Mouse (Mus musculus) forebrain, postnatal 0 days (tissue): ENCODE measurements around the gene Atxn2l. TPM values are rescaled to one million over a fixed set of nuclear protein-coding genes. Genes with fewer than 3 reads are reported as not detected.

Experiments
- ATAC-seq: fragments of 200-750 bp; cut with Nextera tagmentation; 2 replicates; pipeline ENCODE4 v1.8.0; 2017; ENCODE audit warnings: mild to moderate bottlenecking, moderate library complexity
- DNase-seq: peaks from one replicate; pipeline ENCODE4 v3.0.0-alpha.2; 2015
- H3K27ac ChIP-seq: fragments of 300-500 bp; sonication (generic); 2 replicates; pipeline ENCODE4 v1.5.1; 2014; ENCODE audit warnings: low read depth, mild to moderate bottlenecking, antibody characterized with exemption, low read length, moderate library complexity, mixed read lengths
- H3K27me3 ChIP-seq: fragments of 300-500 bp; sonication (generic); 2 replicates; pipeline ENCODE4 v1.6.1; 2014; ENCODE audit warnings: mild to moderate bottlenecking, low read length, mixed read lengths; ENCODE audit not compliant: insufficient read depth
- H3K36me3 ChIP-seq: fragments of 300-500 bp; sonication (generic); 2 replicates; pipeline ENCODE4 v1.6.1; 2014; ENCODE audit warnings: mild to moderate bottlenecking, moderate library complexity; ENCODE audit not compliant: insufficient read depth
- H3K4me1 ChIP-seq: fragments of 300-500 bp; sonication (generic); 2 replicates; pipeline ENCODE4 v1.6.1; 2014; ENCODE audit warnings: antibody characterized with exemption; ENCODE audit not compliant: insufficient read depth
- H3K4me2 ChIP-seq: fragments of 300-500 bp; sonication (generic); 2 replicates; pipeline ENCODE4 v1.6.1; 2014; ENCODE audit warnings: low read depth, mild to moderate bottlenecking, moderate library complexity
- H3K4me3 ChIP-seq: fragments of 300-500 bp; sonication (generic); 2 replicates; pipeline ENCODE4 v1.5.1; 2014; ENCODE audit warnings: low read depth, low read length, mixed read lengths
- H3K9ac ChIP-seq: fragments of 300-500 bp; sonication (generic); 2 replicates; pipeline ENCODE4 v1.6.1; 2014; ENCODE audit warnings: mild to moderate bottlenecking
- H3K9me3 ChIP-seq: fragments of 300-500 bp; sonication (generic); 2 replicates; pipeline ENCODE4 v1.6.1; 2016; ENCODE audit warnings: low read length
- CTCF ChIP-seq: sonication (generic); IDR thresholded peaks from 2 replicates; pipeline ENCODE4 v1.5.1; 2016; ENCODE audit warnings: antibody characterized with exemption, control low read depth, low read depth
- WGBS: fragments of 180-500 bp; shearing (Covaris S2); extraction: QIAGEN DNeasy Blood & Tissue Kit; methylation state at CpG from one replicate; pipeline ENCODE4 v1.1.7; 2014; 5-methylcytosine and 5-hydroxymethylcytosine counted together
- polyA plus RNA-seq: library from polyadenylated mRNA; unstranded; fragments of >200 nt; fragmentation: Nextera tagmentation; extraction: Ambion mirVana; gene quantifications from 2 replicates; pipeline ENCODE4 v1.2.1, GENCODE M21; 2015
- total RNA-seq: library from RNA; depleted of rRNA; stranded (reverse); fragments of >200 nt; gene quantifications from 2 replicates; pipeline ENCODE4 v1.2.3, GENCODE M21; 2014

Atxn2l gene
- total and polyA plus RNA-seq, 2 experiments from 2014 or later: 56.8 to 89.0 TPM

- WGBS: 65% methylated on average over 4 of the region's 4 CpGs
- Histone ChIP-seq H3K9ac (no peak overlapping the region), H3K27ac (no peak overlapping the region), H3K27me3 (no peaks in the 10 kb centered on the region), H3K36me3 (peaks cover 21% of the 10 kb centered on the region), H3K9me3 (no peaks in the 10 kb centered on the region), H3K4me3 (no peak overlapping the region), H3K4me2 (no peak overlapping the region), H3K4me1 (no peaks in the 10 kb centered on the region)
- TF ChIP-seq CTCF: no peak
- DNase-seq (no peak), ATAC-seq (no peak)
These were observed 39.7 kb downstream of the Atxn2l start for GRCm38 (mm10) chr7:126463547-126463946.

GRCm38 (mm10) chr7:126463004-126463403, 40.2 kb downstream of the Atxn2l start, which contains the start of gene Atp2a1:
Gene Atp2a1, minus strand, starts transcription at chr7:126463108.
- H3K4me3 ChIP-seq: no peak within 1 kb of the TSS
- H3K36me3 ChIP-seq: peaks cover 18% of the 10 kb centered on the region
- no peaks in the 10 kb centered on the region for H3K9me3 ChIP-seq
- no peak for TF ChIP-seq CTCF
- no peak within 1 kb of the TSS for H3K4me2 ChIP-seq
- no peak within 1 kb of the TSS for H3K9ac ChIP-seq
- no peak within 1 kb of the TSS for H3K27ac ChIP-seq
- no peaks in the 10 kb centered on the region for H3K27me3 ChIP-seq
- H3K4me1 ChIP-seq: no peaks in the 10 kb centered on the region
- ATAC-seq (no peak), DNase-seq (no peak)
- 52% methylated on average over 5 of the region's 5 CpGs for WGBS

GRCm38 (mm10) chr7:126461626-126462025, 41.6 kb downstream of the Atxn2l start:
- Histone ChIP-seq H3K36me3 (peaks cover 4% of the 10 kb centered on the region; the same call in 1 of the 2 replicates), H3K4me1 (no peaks in the 10 kb centered on the region), H3K27ac (no peak overlapping the region), H3K9me3 (no peaks in the 10 kb centered on the region), H3K27me3 (no peaks in the 10 kb centered on the region), H3K9ac (no peak overlapping the region), H3K4me3 (no peak overlapping the region), H3K4me2 (no peak overlapping the region)
- DNase-seq (no peak), ATAC-seq (no peak)
- TF ChIP-seq CTCF: no peak
- WGBS: 62% methylated on average over 3 of the region's 3 CpGs

- Histone ChIP-seq H3K27me3 (no peaks in the 10 kb centered on the region), H3K9ac (no peak overlapping the region)
- no peak for TF ChIP-seq CTCF
These were observed 42.4 kb downstream of the Atxn2l start for GRCm38 (mm10) chr7:126460623-126461399.

GRCm38 (mm10) chr7:126458844-126459618, 44.2 kb downstream of the Atxn2l start:
- Histone ChIP-seq H3K4me2 (no peak overlapping the region), H3K4me3 (no peak overlapping the region), H3K27ac (no peak overlapping the region), H3K36me3 (no peaks in the 10 kb centered on the region), H3K27me3 (no peaks in the 10 kb centered on the region), H3K9me3 (no peaks in the 10 kb centered on the region), H3K4me1 (no peaks in the 10 kb centered on the region), H3K9ac (no peak overlapping the region)
- DNase-seq (no peak), ATAC-seq (no peak)
- TF ChIP-seq CTCF: no peak
- WGBS: 86% methylated on average over 11 of the region's 11 CpGs

More at GRCm38 (mm10) chr7:126460623-126461399, 42.4 kb downstream of the Atxn2l start:
- ATAC-seq: no peak
- 42% methylated on average over 10 of the region's 10 CpGs for WGBS
- Histone ChIP-seq H3K36me3 (no peaks in the 10 kb centered on the region; the same call in 1 of the 2 replicates), H3K27ac (no peak overlapping the region), H3K9me3 (no peaks in the 10 kb centered on the region), H3K4me2 (no peak overlapping the region), H3K4me3 (no peak overlapping the region), H3K4me1 (no peaks in the 10 kb centered on the region)
- no peak for DNase-seq

- H3K4me3 ChIP-seq: no peak overlapping the region
- no peak for DNase-seq
- H3K4me1 ChIP-seq: no peaks in the 10 kb centered on the region
- no peak for ATAC-seq
- no peak overlapping the region for H3K27ac ChIP-seq
- no peak for TF ChIP-seq CTCF
- no peak overlapping the region for H3K4me2 ChIP-seq
- no peaks in the 10 kb centered on the region for H3K9me3 ChIP-seq
- no peak overlapping the region for H3K9ac ChIP-seq
- 84% methylated on average over 5 of the region's 5 CpGs for WGBS
- no peaks in the 10 kb centered on the region for H3K36me3 ChIP-seq
- H3K27me3 ChIP-seq: no peaks in the 10 kb centered on the region
These were observed 45.0 kb downstream of the Atxn2l start for GRCm38 (mm10) chr7:126458225-126458624.
